Mouse (Mus musculus) embryonic stem cell, embryonic (primary cell): ENCODE measurements around the gene Olfr299.

Source experiments
- CTCF ChIA-PET, 4 experiments: fragments of 300-600 bp in 2 of 4; fragments of 350-600 bp in 2 of 4; sonication (Branson Sonifier 250); formaldehyde crosslinking; loops; one replicate each; lab custom pipeline; 2022; ENCODE audit warnings: inconsistent platforms in 2 of 4; lab: Charles Lee
- POLR2A ChIA-PET, 4 experiments: fragments of 300-600 bp in 2 of 4; fragments of 350-600 bp in 2 of 4; sonication (Branson Sonifier 250); formaldehyde crosslinking; loops; one replicate each; lab custom pipeline; 2022; ENCODE audit warnings: antibody characterized with exemption in 4 of 4, inconsistent platforms in 1 of 4; lab: Charles Lee

The Olfr299 gene

DNA sequence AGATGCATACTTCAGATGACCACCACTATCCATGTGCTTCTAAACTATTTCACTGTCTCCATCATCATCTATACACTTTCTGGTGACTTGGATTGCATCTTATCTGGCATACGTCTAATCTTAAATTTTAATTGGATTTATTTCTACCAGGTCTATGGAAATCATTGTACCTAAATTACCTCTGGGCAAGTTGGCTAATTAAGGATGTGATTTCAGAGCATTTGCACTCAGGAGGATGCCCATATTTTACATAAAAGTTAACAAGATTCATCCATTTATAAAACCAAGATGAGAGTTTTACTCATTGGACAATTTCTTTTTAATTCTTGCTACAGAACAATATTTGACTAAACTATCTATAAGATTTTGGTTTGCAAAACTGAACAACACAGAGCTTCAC is at the start of gene Olfr299:
Gene Olfr299 (plus strand): TSS at position 301 of the 400 bp plus-strand sequence.
- ChIA-PET POLR2A (no interaction called here), CTCF (no interaction called here)

DNA sequence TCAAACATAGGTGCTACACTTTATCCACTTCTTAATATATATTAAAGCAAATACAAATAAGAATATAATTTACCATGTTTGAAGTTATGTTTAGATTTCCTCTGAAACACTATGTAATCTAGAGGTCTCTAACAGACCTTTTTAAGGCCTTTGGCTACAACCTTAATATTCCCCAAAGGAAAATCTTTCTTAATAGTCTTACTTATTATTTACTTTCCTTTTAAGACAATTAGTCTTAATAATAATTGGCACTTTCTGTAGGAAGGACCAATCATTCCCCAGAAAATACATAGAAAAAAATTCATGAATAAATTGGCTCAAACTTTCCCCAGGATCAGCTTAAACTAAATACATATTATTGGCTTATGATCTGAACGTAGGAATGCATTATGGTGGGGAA is 32.7 kb downstream of the Olfr299 start, which contains the start of gene Olfr298:
Gene Olfr298 (minus strand): TSS at position 101 of the 400 bp plus-strand sequence.
- ChIA-PET CTCF (no interaction called here), POLR2A (no interaction called here)
